Mouse (Mus musculus): ENCODE results near the gene Ccdc60. TPM values are rescaled to one million over a fixed set of nuclear protein-coding genes. Genes with fewer than 3 reads are reported as not detected.
"Not testable (repeated sequence)": the region's sequence is repeated elsewhere in the genome, so short reads cannot be mapped to it uniquely, and the experiment has no call there.

The Ccdc60 gene
- polyA plus RNA-seq, 2 experiments = 0.01 TPM; not detected in 1

GRCm38 (mm10) chr5:116313711-116314110 lies 24.9 kb upstream of the Ccdc60 start:
- H3K4me1 ChIP-seq (replicated peaks; ENCODE audit: control insufficient read depth in 2 of 2, insufficient read depth in 2 of 2, low read length in 1 of 2) = peaks cover 0 to 2% of the 10 kb centered on the region in 2 experiments; a peak in 1 of 4 replicates
- H3K4me2 ChIP-seq (ENCODE audit: low read depth) = no peak overlapping the region
- H3K27me3 ChIP-seq (ENCODE audit: control insufficient read depth, insufficient read depth, low read length) = no peaks in the 10 kb centered on the region
- H3K36me3 ChIP-seq (replicated peaks; ENCODE audit: control insufficient read depth, insufficient read depth, low read depth) = no peaks in the 10 kb centered on the region
- no peak for ATAC-seq (ENCODE audit: insufficient read depth)
- no peak overlapping the region for H3K9ac ChIP-seq (replicated peaks)
- WGBS (ENCODE audit: insufficient replicate concordance) = 80% methylated on average over 8 of the region's 8 CpGs
- H3K27ac ChIP-seq = no peak overlapping the region
- no peaks in the 10 kb centered on the region for H3K9me3 ChIP-seq (ENCODE audit: control insufficient read depth, low read length)
- no peak overlapping the region for H3K4me3 ChIP-seq (ENCODE audit: insufficient read depth in 1 of 2, low read depth in 2 of 2, low read length in 2 of 2)
- TF ChIP-seq EP300 (IDR thresholded peaks at IDR 0.05; ENCODE audit: low read depth) (no peak), CTCF (IDR thresholded peaks at IDR 0.05; ENCODE audit: low read depth) (no peak)
- no peak for DNase-seq (ENCODE audit: low read depth in 3 of 3, low spot score in 3 of 3)

DNA sequence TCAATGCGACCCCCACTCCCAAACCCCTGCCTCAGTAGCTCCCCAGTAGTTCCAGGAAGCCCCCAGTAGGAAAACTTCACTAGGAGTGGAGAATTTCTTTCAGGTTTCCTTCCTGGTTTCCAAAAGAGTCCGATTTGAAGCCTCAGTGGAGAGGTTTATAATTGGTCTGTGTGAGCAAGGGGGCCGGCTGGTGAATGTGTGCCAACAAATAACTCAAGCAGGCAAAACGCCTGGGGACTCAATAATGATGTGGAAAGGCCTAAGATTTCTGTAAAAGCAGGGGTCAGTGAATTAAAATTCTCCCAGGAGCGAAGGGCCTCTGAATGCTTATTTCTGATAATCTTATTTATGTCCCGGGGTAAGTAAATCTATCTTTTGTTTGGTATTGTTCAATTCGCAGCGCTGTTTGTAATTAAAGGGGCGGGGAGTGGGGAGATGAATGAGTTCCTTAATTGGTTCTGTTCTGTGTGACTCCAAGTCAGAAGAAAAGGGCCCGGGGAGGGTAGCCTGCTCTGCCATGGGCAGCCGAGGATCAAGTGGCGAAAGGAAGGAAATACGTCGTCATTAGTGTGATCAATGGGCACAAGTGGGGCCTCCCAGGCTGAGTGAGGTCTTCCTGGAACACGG lies 23.4 kb upstream of the Ccdc60 start:
- Histone ChIP-seq H3K4me2 (ENCODE audit: low read depth) (no peak overlapping the region), H3K36me3 (replicated peaks; ENCODE audit: control insufficient read depth, insufficient read depth, low read depth) (no peaks in the 10 kb centered on the region), H3K4me3 (ENCODE audit: insufficient read depth in 1 of 2, low read depth in 2 of 2, low read length in 2 of 2) (no peak overlapping the region), H3K27me3 (ENCODE audit: control insufficient read depth, insufficient read depth, low read length) (no peaks in the 10 kb centered on the region), H3K4me1 (replicated peaks; ENCODE audit: control insufficient read depth in 2 of 2, insufficient read depth in 2 of 2, low read length in 1 of 2) (peaks cover 0 to 2% of the 10 kb centered on the region in 2 experiments; a peak in 1 of 4 replicates), H3K9me3 (ENCODE audit: control insufficient read depth, low read length) (no peaks in the 10 kb centered on the region), H3K27ac (no peak overlapping the region), H3K9ac (replicated peaks) (no peak overlapping the region)
- DNase-seq (ENCODE audit: low read depth in 3 of 3, low spot score in 3 of 3) (no peak), ATAC-seq (ENCODE audit: insufficient read depth) (no peak)
- 45% methylated on average over 15 of the region's 15 CpGs for WGBS (ENCODE audit: insufficient replicate concordance)
- TF ChIP-seq EP300 (IDR thresholded peaks at IDR 0.05; ENCODE audit: low read depth) (no peak), CTCF (IDR thresholded peaks at IDR 0.05; ENCODE audit: low read depth) (no peak)

GRCm38 (mm10) chr5:116311636-116312035 lies 22.9 kb upstream of the Ccdc60 start:
- H3K4me3 ChIP-seq (ENCODE audit: insufficient read depth in 1 of 2, low read depth in 2 of 2, low read length in 2 of 2) = no peak overlapping the region
- H3K27me3 ChIP-seq (ENCODE audit: control insufficient read depth, insufficient read depth, low read length) = no peaks in the 10 kb centered on the region
- no peak overlapping the region for H3K27ac ChIP-seq
- no peak overlapping the region for H3K4me2 ChIP-seq (ENCODE audit: low read depth)
- ATAC-seq (ENCODE audit: insufficient read depth) (no peak), DNase-seq (ENCODE audit: low read depth in 3 of 3, low spot score in 3 of 3) (no peak)
- 79% methylated on average over 6 of the region's 6 CpGs for WGBS (ENCODE audit: insufficient replicate concordance)
- no peak overlapping the region for H3K9ac ChIP-seq (replicated peaks)
- TF ChIP-seq EP300 (IDR thresholded peaks at IDR 0.05; ENCODE audit: low read depth) = no peak
- TF ChIP-seq CTCF (IDR thresholded peaks at IDR 0.05; ENCODE audit: low read depth) = no peak
- H3K9me3 ChIP-seq (ENCODE audit: control insufficient read depth, low read length) = no peaks in the 10 kb centered on the region
- H3K4me1 ChIP-seq (replicated peaks; ENCODE audit: control insufficient read depth in 2 of 2, insufficient read depth in 2 of 2, low read length in 1 of 2) = peaks cover 0 to 2% of the 10 kb centered on the region in 2 experiments; a peak in 1 of 4 replicates
- H3K36me3 ChIP-seq (replicated peaks; ENCODE audit: control insufficient read depth, insufficient read depth, low read depth) = no peaks in the 10 kb centered on the region

DNA sequence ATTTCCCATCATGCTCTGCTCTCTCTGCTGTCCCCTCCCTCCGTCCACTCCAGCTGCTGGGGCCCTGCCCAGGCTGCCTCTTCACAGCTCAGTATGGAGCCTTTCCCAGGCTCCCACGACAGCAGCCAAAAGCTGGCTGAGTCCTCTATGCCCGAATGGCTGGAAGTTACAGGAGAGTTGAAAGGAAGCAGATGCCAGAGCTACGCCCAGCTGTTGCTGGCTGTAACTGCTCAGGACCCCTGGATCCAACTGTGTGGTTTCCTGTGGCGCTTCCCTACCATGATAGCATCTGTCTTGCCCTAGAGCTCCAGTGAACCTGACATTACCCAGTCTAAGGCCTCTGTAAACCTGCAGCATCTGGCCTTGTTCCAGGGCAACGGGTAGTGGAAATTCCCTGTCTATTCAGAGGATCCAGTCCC lies 20.6 kb upstream of the Ccdc60 start:
- Histone ChIP-seq H3K4me1 (replicated peaks; ENCODE audit: control insufficient read depth in 2 of 2, insufficient read depth in 2 of 2, low read length in 1 of 2) (peaks cover 0 to 2% of the 10 kb centered on the region in 2 experiments; a peak in 1 of 4 replicates), H3K36me3 (replicated peaks; ENCODE audit: control insufficient read depth, insufficient read depth, low read depth) (no peaks in the 10 kb centered on the region), H3K9ac (replicated peaks) (no peak overlapping the region), H3K4me2 (ENCODE audit: low read depth) (no peak overlapping the region), H3K4me3 (ENCODE audit: insufficient read depth in 1 of 2, low read depth in 2 of 2, low read length in 2 of 2) (no peak overlapping the region), H3K9me3 (ENCODE audit: control insufficient read depth, low read length) (no peaks in the 10 kb centered on the region), H3K27ac (no peak overlapping the region), H3K27me3 (ENCODE audit: control insufficient read depth, insufficient read depth, low read length) (no peaks in the 10 kb centered on the region)
- TF ChIP-seq CTCF (IDR thresholded peaks at IDR 0.05; ENCODE audit: low read depth) (no peak), EP300 (IDR thresholded peaks at IDR 0.05; ENCODE audit: low read depth) (no peak)
- ATAC-seq (ENCODE audit: insufficient read depth) (no peak), DNase-seq (ENCODE audit: low read depth in 3 of 3, low spot score in 3 of 3) (no peak)
- WGBS (ENCODE audit: insufficient replicate concordance) = 7% methylated on average over 6 of the region's 6 CpGs

GRCm38 (mm10) chr5:116305557-116305956 lies 16.8 kb upstream of the Ccdc60 start:
- H3K9ac ChIP-seq (replicated peaks) = no peak overlapping the region
- H3K4me2 ChIP-seq (ENCODE audit: low read depth) = no peak overlapping the region
- no peaks in the 10 kb centered on the region for H3K9me3 ChIP-seq (ENCODE audit: control insufficient read depth, low read length)
- no peak for DNase-seq (ENCODE audit: low read depth in 3 of 3, low spot score in 3 of 3)
- no peak overlapping the region for H3K27ac ChIP-seq
- H3K36me3 ChIP-seq (replicated peaks; ENCODE audit: control insufficient read depth, insufficient read depth, low read depth) = no peaks in the 10 kb centered on the region
- H3K27me3 ChIP-seq (ENCODE audit: control insufficient read depth, insufficient read depth, low read length) = no peaks in the 10 kb centered on the region
- peaks cover 0 to 2% of the 10 kb centered on the region in 2 experiments; a peak in 1 of 4 replicates for H3K4me1 ChIP-seq (replicated peaks; ENCODE audit: control insufficient read depth in 2 of 2, insufficient read depth in 2 of 2, low read length in 1 of 2)
- H3K4me3 ChIP-seq (ENCODE audit: insufficient read depth in 1 of 2, low read depth in 2 of 2, low read length in 2 of 2) = no peak overlapping the region
- WGBS (ENCODE audit: insufficient replicate concordance) = 58% methylated on average over 4 of the region's 4 CpGs
- no peak for ATAC-seq (ENCODE audit: insufficient read depth)
- TF ChIP-seq CTCF (IDR thresholded peaks at IDR 0.05; ENCODE audit: low read depth) (no peak), EP300 (IDR thresholded peaks at IDR 0.05; ENCODE audit: low read depth) (no peak)

- H3K4me2 ChIP-seq (ENCODE audit: low read depth); H3K9ac ChIP-seq (replicated peaks); DNase-seq (ENCODE audit: low read depth in 3 of 3, low spot score in 3 of 3); H3K4me3 ChIP-seq (ENCODE audit: insufficient read depth in 1 of 2, low read depth in 2 of 2, low read length in 2 of 2); H3K27ac ChIP-seq; H3K4me1 ChIP-seq (replicated peaks; ENCODE audit: control insufficient read depth in 2 of 2, insufficient read depth in 2 of 2, low read length in 1 of 2); H3K9me3 ChIP-seq (ENCODE audit: control insufficient read depth, low read length); H3K27me3 ChIP-seq (ENCODE audit: control insufficient read depth, insufficient read depth, low read length); H3K36me3 ChIP-seq (replicated peaks; ENCODE audit: control insufficient read depth, insufficient read depth, low read depth); ATAC-seq (ENCODE audit: insufficient read depth): not testable (repeated sequence)
These were observed 16.4 kb upstream of the Ccdc60 start for GRCm38 (mm10) chr5:116305146-116305545.
